Mouse (Mus musculus) spleen, adult 2 months (tissue): ENCODE results near the gene Insr.

Experiments
- CTCF ChIP-seq: fragments of 200-500 bp; IDR thresholded peaks from 2 replicates; pipeline ENCODE4 v1.5.1; 2011; ENCODE audit warnings: mild to moderate bottlenecking, inconsistent platforms; ENCODE audit not compliant: insufficient read depth, insufficient read length, insufficient replicate concordance; ENCODE audit errors: extremely low read depth
- POLR2A ChIP-seq: fragments of 200-500 bp; IDR thresholded peaks from 2 replicates; pipeline ENCODE4 v1.6.1; 2011; ENCODE audit warnings: low read depth, low read length, inconsistent platforms

GRCm38 (mm10) chr8:3243229-3243628 is 36.2 kb downstream of the Insr start:
- TF ChIP-seq POLR2A (no peak), CTCF (no peak)
